Mouse (Mus musculus) intestine, postnatal 0 days (tissue): ENCODE results near the gene Tbl1x. TPM values are rescaled to one million over a fixed set of nuclear protein-coding genes. Genes with fewer than 3 reads are reported as not detected.

Source experiments
- ATAC-seq: fragments of 200-750 bp; cut with Nextera tagmentation; 2 replicates; pipeline ENCODE4 v1.8.0; 2017; ENCODE audit warnings: mild to moderate bottlenecking, moderate TSS enrichment, moderate library complexity
- H3K27ac ChIP-seq: fragments of 300-500 bp; sonication (generic); 2 replicates; pipeline ENCODE4 v1.5.1; 2014; ENCODE audit warnings: mild to moderate bottlenecking, low read depth, low read length, moderate library complexity
- H3K27me3 ChIP-seq: fragments of 300-500 bp; sonication (generic); replicated peaks from 2 replicates; pipeline ENCODE4 v1.6.1; 2014; ENCODE audit warnings: low read length, mixed read lengths; ENCODE audit not compliant: control insufficient read depth, insufficient read depth
- H3K36me3 ChIP-seq: fragments of 300-500 bp; sonication (generic); 2 replicates; pipeline ENCODE4 v1.6.1; 2014; ENCODE audit warnings: mild to moderate bottlenecking, moderate library complexity; ENCODE audit not compliant: control insufficient read depth, insufficient read depth
- H3K4me1 ChIP-seq: fragments of 300-500 bp; sonication (generic); replicated peaks from 2 replicates; pipeline ENCODE4 v1.6.1; 2014; ENCODE audit warnings: antibody characterized with exemption, low read length, mixed read lengths; ENCODE audit not compliant: control insufficient read depth, insufficient read depth
- H3K4me2 ChIP-seq: fragments of 300-500 bp; sonication (generic); replicated peaks from 2 replicates; pipeline ENCODE4 v1.6.1; 2014; ENCODE audit warnings: low read depth, mild to moderate bottlenecking, moderate library complexity
- H3K4me3 ChIP-seq: fragments of 300-500 bp; sonication (generic); 2 replicates; pipeline ENCODE4 v1.5.1; 2014; ENCODE audit warnings: low read depth, low read length
- H3K9ac ChIP-seq: fragments of 300-500 bp; sonication (generic); 2 replicates; pipeline ENCODE4 v1.6.1; 2014; ENCODE audit warnings: mild to moderate bottlenecking, low read depth, low read length
- H3K9me3 ChIP-seq: fragments of 300-500 bp; sonication (generic); 2 replicates; pipeline ENCODE4 v1.6.1; 2016; ENCODE audit warnings: mixed run types; ENCODE audit not compliant: control insufficient read depth
- CTCF ChIP-seq: sonication (generic); IDR thresholded peaks from 2 replicates; pipeline ENCODE4 v1.5.1; 2016; ENCODE audit warnings: low read depth, mild to moderate bottlenecking, control low read depth, antibody characterized with exemption, moderate library complexity
- WGBS: fragments of 180-500 bp; shearing (Covaris S2); extraction: QIAGEN DNeasy Blood & Tissue Kit; methylation state at CpG from one replicate; pipeline ENCODE4 v1.1.7; 2014; 5-methylcytosine and 5-hydroxymethylcytosine counted together
- polyA plus RNA-seq: library from polyadenylated mRNA; unstranded; fragments of >200 nt; fragmentation: Nextera tagmentation; extraction: Ambion mirVana; gene quantifications from 2 replicates; pipeline ENCODE4 v1.2.1, GENCODE M21; 2015

Tbl1x gene
- 22.5 and 24.7 TPM in 2 replicates for polyA plus RNA-seq

- H3K27me3 ChIP-seq = no peaks in the 10 kb centered on the region
- H3K4me2 ChIP-seq = peak within 1 kb of the TSS; percentile 67
- peak within 1 kb of the TSS; percentile 74 for H3K9ac ChIP-seq
- H3K4me3 ChIP-seq = peak within 1 kb of the TSS; percentile 65
- 8% methylated on average over 47 of the region's 76 CpGs for WGBS
- ATAC-seq = peak; percentile 75
- H3K36me3 ChIP-seq = no peaks in the 10 kb centered on the region
- H3K27ac ChIP-seq = peak within 1 kb of the TSS; percentile 94
- H3K9me3 ChIP-seq = no peaks in the 10 kb centered on the region
- TF ChIP-seq CTCF = no peak; the same call in none of the 2 replicates
- no peaks in the 10 kb centered on the region for H3K4me1 ChIP-seq
Observed at GRCm38 (mm10) chrX:77510371-77511300, at the start of gene Tbl1x. Tbl1x (plus strand) TSS chrX:77511013.

DNA sequence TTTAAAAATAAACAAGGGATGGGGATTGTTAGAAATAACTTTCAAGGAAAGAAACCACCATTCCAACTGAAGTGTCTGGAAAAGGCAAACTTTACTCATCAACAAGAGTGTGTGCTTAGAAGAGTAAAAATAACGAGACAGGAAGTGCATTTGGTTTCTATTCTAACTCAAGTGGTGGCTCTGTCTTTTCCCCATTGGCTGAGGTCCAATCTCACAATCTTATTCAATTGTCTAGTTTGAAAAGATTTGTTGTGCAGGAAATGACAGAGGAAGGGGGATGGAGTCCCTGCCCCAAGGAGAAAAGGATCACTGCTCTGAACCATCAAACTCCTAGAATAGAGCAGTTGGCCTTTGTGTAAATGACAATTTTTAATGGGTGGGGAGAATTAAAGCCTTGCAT lies 41.6 kb upstream of the Tbl1x start:
- no peak for ATAC-seq
- Histone ChIP-seq H3K4me1 (no peaks in the 10 kb centered on the region), H3K27me3 (no peaks in the 10 kb centered on the region), H3K4me2 (no peak overlapping the region), H3K9me3 (no peaks in the 10 kb centered on the region), H3K4me3 (no peak overlapping the region), H3K27ac (no peak overlapping the region), H3K36me3 (no peaks in the 10 kb centered on the region), H3K9ac (no peak overlapping the region)
- WGBS = 44% methylated on average over 1 of the region's 1 CpGs
- no peak for TF ChIP-seq CTCF

DNA sequence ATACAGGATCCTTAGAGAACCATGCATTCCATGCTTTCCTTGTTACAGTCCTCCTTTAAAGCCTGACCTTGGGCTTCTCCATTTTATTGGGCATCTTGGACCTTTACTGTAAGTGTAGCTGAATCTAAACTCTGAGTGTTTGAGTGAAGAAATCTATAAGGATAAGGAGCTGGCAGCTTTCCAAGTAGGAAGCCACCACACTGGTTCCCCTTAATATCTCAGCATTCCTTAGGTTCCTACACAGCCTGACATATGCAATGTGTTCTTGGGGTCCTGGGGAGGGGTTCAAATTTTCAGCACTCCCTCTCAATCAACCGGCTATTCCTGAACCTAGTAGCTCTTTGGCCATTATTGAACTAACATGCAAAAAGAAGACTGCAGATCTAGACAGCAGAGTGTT lies 38.0 kb upstream of the Tbl1x start:
- Histone ChIP-seq H3K27ac (no peak overlapping the region), H3K27me3 (no peaks in the 10 kb centered on the region), H3K4me3 (no peak overlapping the region), H3K36me3 (no peaks in the 10 kb centered on the region), H3K4me1 (no peaks in the 10 kb centered on the region), H3K9me3 (no peaks in the 10 kb centered on the region), H3K4me2 (no peak overlapping the region), H3K9ac (no peak overlapping the region)
- WGBS = 58% methylated on average over 1 of the region's 1 CpGs
- no peak for TF ChIP-seq CTCF
- no peak; the same call in 1 of the 2 replicates for ATAC-seq

DNA sequence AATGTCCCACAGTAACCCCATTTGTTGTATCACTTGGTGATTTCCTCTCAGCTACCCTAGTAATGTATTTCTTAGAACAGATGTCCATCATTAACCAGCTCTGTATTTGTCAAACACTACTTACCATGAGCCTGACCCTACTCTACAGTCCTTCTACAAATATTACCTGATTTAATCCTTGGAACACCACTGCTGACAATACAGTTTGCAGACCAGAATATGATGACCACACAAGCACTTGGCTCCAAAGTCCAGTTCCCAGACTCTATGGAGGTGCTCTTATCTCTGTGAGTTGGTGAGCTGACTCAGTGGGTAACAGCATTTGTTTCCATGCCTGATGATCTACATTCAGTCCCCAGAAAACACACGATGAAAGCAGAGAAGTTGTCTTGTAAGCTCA lies 37.3 kb upstream of the Tbl1x start:
- Histone ChIP-seq H3K9me3 (no peaks in the 10 kb centered on the region), H3K9ac (no peak overlapping the region), H3K4me1 (no peaks in the 10 kb centered on the region), H3K4me2 (no peak overlapping the region), H3K27me3 (no peaks in the 10 kb centered on the region), H3K36me3 (no peaks in the 10 kb centered on the region), H3K27ac (no peak overlapping the region), H3K4me3 (no peak overlapping the region)
- TF ChIP-seq CTCF = no peak
- 59% methylated on average over 1 of the region's 1 CpGs for WGBS
- peak; percentile 96 for ATAC-seq

DNA sequence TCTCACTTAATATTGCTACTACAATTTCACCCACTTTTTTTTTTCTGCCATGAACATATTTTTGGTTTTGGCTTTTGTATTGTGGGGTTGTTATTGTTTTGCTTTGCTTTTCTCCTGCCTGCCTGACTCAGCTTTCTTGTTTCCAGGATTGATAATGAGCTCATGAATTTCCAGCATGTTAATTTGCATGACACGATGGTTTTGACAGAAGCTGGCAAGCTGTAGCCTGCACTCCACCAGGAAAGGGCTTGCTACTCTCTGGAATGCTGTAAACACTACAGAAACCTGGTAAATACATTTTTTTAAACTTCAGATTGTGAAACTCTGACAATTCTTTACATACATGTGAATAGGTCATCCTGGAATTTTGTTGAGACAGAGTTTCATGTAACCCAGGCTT lies 36.3 kb upstream of the Tbl1x start:
- no peak for ATAC-seq
- Histone ChIP-seq H3K27ac (no peak overlapping the region), H3K4me2 (no peak overlapping the region), H3K4me1 (no peaks in the 10 kb centered on the region), H3K27me3 (no peaks in the 10 kb centered on the region), H3K9me3 (no peaks in the 10 kb centered on the region), H3K4me3 (no peak overlapping the region), H3K9ac (no peak overlapping the region), H3K36me3 (no peaks in the 10 kb centered on the region)
- WGBS = 11% methylated on average over 1 of the region's 1 CpGs
- TF ChIP-seq CTCF = no peak

GRCm38 (mm10) chrX:77477526-77477925 lies 33.3 kb upstream of the Tbl1x start:
- 81% methylated on average over 2 of the region's 2 CpGs for WGBS
- Histone ChIP-seq H3K4me3 (no peak overlapping the region), H3K4me1 (no peaks in the 10 kb centered on the region), H3K9ac (no peak overlapping the region), H3K27me3 (no peaks in the 10 kb centered on the region), H3K9me3 (no peaks in the 10 kb centered on the region), H3K27ac (no peak overlapping the region), H3K4me2 (no peak overlapping the region), H3K36me3 (no peaks in the 10 kb centered on the region)
- TF ChIP-seq CTCF = no peak
- ATAC-seq = no peak
